Mouse (Mus musculus) gastrocnemius, postnatal 14 days (tissue): ENCODE data around the gene Zdhhc7. TPM values are rescaled to one million over a fixed set of nuclear protein-coding genes. Genes with fewer than 3 reads are reported as not detected.
A peak's percentile ranks its signal among the peaks of the same experiment; 100 is the strongest.

ENCODE experiments used
- DNase-seq: peaks from one replicate; pipeline ENCODE4 v3.0.0; 2021; ENCODE audit warnings: mixed read lengths
- intact Hi-C: fragments of 180-260 bp; cut with DNase I; formaldehyde crosslinking; loops from one replicate; pipeline ENCODE4 v1.15.1; 2025; ENCODE audit warnings: low total_unique reads
- total RNA-seq, 2 experiments: library from RNA; stranded (reverse); gene quantifications; 2 replicates each; pipeline ENCODE4 v1.2.3; 2021

Zdhhc7 gene
- total RNA-seq, 2 experiments from 2014 or later: 21.0 to 21.2 TPM

DNA sequence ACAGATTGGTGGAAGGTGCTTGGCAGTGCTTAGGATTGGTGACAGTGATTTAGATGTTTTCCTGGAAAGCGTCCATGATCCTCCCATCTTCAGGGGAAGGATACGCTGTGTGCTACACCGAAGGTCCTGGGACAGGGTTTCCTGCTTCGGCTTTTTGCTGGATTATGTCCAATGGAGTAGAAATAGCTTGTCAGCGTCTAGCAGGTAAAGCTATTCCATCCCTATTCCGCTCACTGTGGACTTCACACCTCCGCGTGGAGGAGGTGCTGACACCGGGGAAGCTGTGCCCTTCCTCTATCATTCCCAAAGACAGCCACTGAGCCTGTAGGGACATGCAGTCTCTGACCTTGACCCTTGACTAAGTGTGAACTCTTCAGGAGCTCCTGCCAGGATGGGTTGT is 16.9 kb upstream of the Zdhhc7 start:
- DNase-seq: no peak
- intact Hi-C loops: no loop called here

DNA sequence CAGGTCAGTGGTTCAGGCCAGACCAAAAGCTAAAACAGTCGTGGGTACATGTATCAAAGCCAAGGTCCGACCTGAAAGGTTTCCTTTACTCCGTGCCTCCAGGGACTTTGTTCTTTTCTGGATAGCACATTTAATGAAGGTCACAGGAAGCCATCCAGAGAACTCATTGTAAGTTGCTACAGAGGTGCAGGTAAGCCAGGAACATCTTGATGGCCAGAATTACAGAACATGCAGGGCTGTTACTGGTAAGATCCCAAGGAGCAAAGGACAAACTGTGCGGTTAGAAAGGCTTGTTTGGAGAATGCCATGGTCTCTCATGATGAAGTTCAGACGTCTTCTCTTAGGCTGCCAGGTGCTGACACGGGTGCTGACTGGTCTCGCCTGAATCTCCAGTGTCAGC is 15.3 kb upstream of the Zdhhc7 start:
- no peak for DNase-seq
- intact Hi-C loops: no loop called here

DNA sequence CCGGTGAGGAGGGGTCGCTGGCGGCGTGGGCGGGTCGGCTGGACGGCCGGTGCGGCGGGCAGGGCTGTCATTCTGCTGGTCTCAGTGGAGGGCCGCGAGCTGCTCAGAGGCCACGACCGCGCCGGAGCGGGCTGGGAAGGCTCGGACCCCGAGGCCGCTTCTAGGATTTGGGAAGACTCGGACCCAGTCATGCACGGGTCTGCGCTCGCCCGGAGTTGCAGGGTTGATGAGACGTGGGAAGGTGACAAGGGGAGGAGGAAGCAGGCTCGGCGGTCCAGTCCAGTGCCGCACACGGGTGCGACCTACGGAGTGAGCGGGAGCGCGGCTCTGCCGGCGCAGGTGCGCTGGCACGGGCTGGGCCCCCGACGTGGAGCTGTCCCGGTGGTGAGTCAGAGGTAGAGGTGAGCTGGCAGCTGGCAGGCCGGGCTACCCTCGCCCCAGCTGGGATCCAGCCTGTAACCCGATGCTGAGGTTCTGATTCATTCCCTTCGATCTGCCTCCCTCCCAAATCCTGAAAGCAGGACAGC is 13.1 kb upstream of the Zdhhc7 start:
- DNase-seq: no peak
- intact Hi-C loops: no loop called here

DNA sequence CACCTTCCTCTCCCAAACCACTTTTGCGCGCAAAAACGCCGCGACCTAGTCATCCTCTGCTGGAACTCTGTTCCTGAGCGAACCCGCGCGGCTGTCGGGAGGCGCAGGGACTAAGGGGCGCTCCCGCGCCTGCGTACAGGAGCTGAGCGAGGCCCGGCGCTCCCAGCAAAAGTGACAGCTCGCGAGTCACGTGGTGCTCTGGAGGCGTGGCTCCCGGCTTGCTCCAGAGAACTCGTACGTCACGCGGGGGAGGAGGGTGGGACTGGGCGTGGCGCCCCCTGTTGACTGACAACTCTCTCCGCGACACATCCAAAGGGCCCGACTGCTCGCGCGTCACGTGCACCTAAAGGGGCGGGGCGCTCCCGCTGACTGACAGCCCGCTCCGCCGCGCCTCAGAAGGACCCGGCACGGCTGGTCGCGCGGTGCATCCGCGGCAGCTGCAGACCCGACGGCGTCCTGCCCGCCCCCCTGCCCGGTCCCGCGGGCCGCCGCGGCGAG is 12.5 kb upstream of the Zdhhc7 start, which contains the start of gene 6430548M08Rik:
Gene 6430548M08Rik (plus strand): TSS at position 395 of the 498 bp plus-strand sequence.
- peak; percentile 100 for DNase-seq
- intact Hi-C loops: no loop called here

DNA sequence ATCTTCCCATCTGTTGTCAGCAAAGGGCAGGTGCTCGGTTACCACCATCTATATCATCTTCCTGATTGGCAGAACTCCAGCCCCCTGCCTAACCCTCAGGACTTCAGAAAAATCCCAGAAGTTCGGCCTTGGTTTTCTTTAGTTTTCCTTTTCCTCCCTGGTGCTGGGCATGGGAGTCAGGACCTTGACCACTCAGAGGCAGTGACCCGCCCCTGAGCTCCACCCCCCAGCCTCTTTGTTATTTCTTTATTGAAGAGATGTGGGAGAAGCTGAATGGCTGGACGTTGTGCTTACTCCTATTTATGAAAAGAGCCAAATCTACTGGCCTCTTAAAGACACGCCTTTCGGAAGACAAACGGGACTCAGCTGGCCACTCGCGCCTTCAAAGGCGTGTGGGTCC is 12.0 kb upstream of the Zdhhc7 start:
- intact Hi-C loops: no loop called here
- peak; percentile 70 for DNase-seq

DNA sequence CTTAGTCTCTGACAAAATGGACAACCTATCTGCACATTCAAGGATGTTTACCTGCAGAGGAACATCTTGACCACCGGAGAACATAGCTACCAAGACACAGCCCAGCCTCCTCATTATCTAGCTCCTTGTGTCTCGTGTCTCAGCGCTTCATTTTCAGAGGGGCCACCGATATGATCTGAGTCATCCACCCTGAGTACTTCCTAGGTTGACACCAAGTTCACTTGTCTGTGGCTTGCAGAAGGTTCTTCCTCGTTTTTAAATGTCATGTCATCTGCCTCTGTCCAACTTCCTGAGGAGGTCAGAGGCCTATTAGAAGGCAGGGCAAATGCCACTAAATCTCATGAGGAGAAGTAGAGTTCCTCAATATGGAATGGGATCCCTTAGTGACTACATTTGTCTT is 11.3 kb upstream of the Zdhhc7 start:
- DNase-seq: no peak
- intact Hi-C loops: no loop called here

DNA sequence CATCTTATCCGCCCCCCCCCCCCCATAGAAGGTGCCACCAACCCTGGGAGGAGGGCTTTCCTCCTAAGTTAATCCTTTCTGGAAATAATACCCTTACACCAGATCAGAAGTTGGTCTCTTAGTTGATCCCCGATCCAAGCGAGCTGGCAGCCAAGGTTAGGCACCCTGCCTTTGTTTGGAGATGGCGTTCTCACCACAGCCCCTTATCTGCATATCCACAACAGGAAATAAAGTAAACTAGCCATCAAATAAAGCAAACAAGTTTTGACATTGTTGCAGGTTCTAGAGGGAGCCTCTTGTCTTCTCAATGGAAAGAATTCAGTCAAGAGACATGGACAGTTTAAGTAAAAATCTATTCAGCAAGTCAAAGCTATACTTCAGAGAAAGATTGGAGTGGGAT is 10.1 kb upstream of the Zdhhc7 start:
- DNase-seq: no peak
- intact Hi-C loops: no loop called here

DNA sequence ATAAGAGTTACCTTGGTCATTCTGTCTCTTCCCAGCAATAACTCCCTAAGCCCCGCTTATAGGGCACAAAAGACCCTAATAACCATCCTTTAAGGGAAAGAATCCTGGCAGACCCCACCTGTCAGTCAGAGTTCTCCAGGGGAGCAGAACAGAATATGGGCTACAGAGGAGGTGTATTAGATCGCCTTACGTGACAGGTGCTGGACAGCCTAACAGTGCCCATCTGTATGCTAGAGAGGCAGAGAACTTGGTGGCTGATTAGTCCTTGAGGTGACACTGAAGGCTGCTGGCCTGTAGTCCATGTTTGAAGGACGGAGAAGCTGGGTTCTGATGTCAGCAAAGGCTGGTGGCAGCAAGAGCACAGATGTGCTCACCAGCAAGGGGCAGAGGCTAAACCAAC is 9.7 kb upstream of the Zdhhc7 start:
- no peak for DNase-seq
- intact Hi-C loops: no loop called here

DNA sequence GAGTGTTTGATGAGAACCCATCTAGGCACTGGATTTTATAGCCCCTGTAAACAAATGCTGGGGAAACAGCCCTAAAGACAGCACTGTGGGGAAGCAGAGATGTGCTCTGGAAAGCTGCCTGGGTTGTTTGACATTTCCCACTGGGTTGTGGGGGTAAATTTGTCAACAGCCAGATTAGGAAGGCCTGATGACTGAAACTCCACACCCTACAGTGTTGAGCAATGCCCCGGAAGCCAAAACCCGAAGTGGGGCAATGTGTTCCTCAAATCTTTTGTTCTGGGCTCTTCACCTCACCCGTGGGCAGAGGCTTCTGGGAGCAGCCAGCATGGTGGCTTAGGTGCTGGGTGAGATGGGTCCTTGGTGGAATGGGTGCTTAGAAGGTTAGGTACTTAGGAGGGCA is 7.9 kb upstream of the Zdhhc7 start:
- intact Hi-C loops: no loop called here
- DNase-seq: no peak

DNA sequence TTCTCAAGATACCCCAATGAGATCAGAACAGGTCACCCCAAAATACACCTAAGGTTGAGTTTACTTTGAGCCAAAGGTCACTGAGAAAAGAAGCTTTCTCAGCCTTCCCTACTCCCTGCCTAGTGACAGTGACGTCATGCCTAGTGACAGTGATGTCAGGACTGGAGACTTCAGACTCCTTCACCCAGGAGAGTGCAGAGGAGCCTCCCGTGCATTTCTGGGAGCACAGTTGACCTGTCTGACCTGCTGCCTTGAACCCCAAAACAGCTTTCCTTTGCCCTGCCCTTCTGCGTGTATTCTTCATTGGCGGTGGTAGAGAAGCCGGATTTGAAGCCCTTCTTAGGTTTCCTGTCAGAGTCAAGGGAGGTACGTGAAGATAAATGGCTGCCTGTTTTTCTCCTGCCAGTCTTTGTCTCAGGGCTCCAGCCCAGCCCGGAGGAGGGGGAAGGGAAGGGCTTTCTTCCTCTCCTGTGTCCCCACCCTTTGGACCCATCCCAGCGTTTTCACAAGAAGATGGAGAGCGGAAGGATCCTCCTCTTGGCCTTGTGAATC is 3.5 kb upstream of the Zdhhc7 start:
- intact Hi-C loops: no loop called here
- DNase-seq: peak; percentile 76

DNA sequence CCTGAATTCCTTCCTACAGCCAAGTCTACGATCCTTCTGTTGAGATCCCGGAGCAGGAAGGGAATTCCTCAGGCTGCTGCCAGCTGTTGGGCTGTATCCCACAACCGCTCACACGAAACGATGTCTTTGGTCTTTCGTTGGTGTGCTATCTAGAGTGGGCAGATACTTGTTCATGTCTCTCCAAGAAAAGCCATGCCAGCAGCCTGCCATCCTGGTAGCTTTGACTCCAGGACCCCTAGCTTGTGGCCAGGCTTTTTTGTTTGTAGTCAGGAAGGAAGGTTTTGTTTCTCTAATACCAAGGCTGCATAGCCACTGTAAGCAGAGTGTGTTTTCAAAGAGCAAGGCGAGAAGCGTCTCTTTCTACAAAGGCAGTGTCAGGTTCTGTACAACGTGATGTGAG is 2.6 kb upstream of the Zdhhc7 start:
- DNase-seq: no peak
- intact Hi-C loops: no loop called here

DNA sequence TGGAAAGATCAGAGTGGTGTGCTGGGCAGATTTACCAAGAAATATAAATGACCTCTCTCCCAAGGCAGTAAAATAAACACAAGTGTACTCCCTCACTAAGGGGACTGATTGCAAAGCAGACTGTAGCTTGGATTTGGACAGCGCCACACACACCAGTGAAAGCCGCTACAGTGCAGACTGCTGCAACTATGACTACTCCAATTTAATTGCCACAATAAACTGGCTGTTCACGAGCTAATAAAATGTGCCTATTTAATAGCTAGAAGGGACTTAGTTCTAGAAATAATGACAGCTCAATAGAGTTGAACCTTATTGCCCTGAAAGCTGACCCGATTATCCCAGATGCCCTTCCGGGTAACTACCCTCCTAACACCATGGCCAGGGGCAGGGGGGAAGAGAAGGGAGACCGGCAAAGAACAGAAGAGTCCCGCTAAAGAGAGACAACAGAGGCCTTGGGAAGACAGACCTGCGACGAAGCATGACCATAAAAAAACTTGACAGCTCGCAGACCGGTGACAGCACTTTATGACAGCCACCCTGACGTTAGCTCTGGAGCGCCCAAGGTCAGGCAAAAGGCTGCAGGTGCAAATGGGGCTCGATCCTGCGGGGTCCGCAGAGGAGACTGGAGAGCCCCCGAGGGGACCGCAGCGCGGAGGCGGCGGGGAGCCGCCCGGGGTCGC is 754 bp downstream of the Zdhhc7 start:
- no peak for DNase-seq
- intact Hi-C loops: no loop called here

DNA sequence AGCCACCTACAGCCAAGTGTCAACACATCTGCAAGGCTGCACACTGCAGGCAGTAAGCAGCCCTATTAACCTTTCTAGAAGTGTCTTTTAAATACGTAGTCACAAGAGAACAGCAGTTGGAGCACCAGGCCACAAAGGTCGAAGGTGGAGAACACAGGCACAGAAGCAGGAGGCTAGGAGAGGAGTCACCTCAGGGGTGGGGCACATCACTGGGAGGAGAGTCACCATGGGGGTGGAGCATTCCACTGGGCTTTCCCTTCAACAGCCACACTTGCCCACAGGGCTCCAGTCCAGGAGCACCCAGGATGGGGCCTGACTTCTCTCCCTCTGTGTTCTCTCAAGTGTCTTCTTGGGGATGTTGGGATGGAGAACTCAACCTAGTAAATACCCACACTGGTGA is 4.8 kb downstream of the Zdhhc7 start:
- DNase-seq: no peak
- intact Hi-C loops: no loop called here

DNA sequence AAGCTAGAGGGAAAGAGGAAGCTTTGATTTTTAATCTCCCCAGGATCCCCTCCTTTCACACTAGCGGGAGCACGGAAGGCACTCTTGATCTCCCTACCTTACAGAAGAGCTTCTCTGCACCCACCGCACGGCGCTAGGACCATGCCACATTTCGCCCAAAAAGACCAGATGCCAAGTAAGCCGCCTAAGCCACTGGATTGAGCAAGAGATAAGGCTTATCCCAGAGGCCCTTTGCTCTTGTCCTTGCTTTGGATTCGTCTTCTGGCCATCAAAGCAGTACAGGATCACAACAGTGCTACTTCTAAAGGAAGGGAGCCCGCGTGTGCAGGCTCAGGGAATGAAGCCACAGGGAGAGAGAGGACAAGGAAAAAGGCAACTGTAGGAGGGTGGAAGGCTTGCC is 6.5 kb downstream of the Zdhhc7 start:
- intact Hi-C loops: no loop called here
- no peak for DNase-seq

DNA sequence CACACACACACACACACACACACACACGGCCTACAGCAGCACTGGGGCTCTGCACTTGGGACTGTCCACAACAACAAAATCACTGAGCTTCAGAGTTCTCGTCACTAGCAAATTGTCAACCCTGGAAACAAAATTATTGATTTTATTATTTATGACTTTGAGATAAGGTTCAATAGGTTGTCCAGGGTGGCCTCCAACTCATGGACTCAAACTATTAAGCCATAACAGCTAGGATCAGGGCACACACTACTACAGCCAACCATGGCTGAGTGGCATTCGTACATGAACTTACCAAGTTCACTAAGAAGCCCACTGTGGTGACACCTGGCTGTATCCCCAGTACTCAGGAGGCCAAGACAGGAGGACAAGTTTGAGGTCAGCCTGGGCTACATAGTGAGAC is 8.2 kb downstream of the Zdhhc7 start:
- intact Hi-C loops: no loop called here
- no peak for DNase-seq

DNA sequence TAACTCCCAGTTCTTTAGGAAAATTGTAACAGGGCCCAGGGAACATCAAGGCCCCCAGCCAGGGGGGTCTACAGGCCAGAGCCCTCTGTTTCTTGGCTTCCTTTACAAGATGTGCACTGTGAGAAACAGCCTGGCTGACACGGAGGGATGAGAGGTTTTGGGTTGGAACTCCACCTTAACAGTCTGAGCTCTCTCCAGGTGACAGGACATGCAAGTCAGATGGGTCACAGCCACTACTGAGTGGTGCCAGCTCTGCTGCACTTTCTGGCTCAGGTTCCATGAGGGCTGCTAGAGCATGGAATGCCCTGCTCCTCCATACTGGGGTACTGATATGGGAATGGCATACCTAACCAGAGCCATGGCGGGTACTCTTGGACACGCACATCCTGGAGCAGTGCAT is 10.2 kb downstream of the Zdhhc7 start:
- intact Hi-C loops: no loop called here
- no peak for DNase-seq

DNA sequence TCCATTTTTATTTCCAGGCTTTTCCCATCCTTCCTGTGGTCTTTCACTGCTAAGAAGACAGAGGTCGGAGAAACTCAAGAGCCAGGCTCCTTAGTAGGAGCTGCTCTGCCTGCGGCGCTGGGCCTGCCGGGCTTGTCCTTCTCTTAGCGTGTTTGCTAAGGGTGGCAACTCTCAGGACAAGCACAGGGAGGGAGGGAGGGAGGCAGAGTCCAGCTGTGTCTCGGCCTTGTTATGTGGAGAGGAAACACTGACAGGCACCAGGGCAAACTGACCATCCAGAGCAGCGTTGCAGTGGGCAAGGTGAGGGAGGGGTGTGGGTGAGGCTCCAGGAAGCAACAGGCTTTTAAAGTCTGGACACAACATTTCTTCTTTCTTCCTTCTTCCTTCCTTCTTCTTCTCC is 11.8 kb downstream of the Zdhhc7 start:
- no peak for DNase-seq
- intact Hi-C loops: loop anchor here (10.0 kb wide), 1 partner anchor 305 kb away; no protein-coding TSS in a partner anchor

DNA sequence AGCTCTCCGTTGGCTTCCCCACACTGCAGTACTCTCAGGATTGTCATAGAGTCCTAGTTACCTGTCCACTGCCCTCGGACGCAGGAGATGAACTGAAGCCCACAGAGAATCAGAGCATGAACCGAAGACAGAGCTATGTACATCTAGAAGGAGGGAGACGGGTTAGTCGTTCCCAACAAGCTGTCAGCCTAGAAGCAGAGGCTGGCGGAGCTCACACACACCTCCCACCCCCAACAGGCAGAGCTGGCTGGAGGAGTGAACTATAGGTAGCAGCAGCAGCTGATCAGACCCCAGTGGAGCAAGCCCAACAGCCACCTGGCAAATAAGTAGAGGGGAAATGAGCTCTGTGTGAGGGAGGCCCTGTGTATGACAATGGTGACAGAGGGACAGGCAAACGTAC is 16.5 kb downstream of the Zdhhc7 start:
- no peak for DNase-seq
- intact Hi-C loops: loop anchor here (10.0 kb wide), 1 partner anchor 300 kb away; no protein-coding TSS in a partner anchor

DNA sequence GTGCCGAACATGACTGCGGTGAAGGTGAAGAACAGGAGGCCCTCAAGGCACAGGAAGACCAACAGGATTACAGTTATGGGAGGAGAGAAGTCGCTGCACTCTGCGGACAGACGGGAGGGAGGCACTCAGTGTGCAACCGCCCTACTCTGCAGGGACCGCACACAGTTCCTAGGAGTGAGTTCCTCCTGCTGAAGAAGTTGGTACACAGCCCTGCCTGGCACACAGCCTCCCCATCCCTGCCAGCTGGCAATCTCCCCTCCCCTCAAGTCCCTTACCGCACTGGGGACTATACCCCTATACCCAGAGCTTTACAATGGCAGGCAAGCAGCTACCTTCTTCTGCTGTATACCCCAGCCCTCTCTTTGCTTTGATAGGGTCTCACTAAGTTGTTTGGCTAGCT is 18.0 kb downstream of the Zdhhc7 start:
- no peak for DNase-seq

DNA sequence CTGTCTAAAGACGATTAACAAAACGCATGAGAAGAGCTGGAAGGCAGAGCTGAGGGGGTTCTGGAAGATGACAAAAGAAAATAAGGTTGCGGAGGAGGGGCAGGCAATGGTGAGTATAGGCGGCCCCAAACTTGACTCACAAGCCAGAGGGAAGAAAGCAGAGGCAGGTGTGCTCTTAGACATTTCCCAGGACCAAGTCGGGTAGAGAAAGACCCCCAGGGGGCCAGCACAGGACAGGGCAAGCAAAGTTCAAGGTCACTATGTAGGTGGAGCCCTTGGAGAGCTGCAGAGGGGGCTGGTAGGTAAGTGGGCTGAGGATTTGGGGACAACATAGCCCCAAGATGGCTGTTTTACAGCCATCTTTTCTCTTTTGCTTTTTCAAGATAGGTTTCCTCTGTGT is 21.9 kb downstream of the Zdhhc7 start:
- intact Hi-C loops: loop anchor here (2.0 kb wide), 1 partner anchor 137 kb away; no protein-coding TSS in a partner anchor

More for the DNA sequence above, 18.0 kb downstream of the Zdhhc7 start:
- intact Hi-C loops: loop anchor here (10.0 kb wide), 1 partner anchor 298 kb away; no protein-coding TSS in a partner anchor

DNA sequence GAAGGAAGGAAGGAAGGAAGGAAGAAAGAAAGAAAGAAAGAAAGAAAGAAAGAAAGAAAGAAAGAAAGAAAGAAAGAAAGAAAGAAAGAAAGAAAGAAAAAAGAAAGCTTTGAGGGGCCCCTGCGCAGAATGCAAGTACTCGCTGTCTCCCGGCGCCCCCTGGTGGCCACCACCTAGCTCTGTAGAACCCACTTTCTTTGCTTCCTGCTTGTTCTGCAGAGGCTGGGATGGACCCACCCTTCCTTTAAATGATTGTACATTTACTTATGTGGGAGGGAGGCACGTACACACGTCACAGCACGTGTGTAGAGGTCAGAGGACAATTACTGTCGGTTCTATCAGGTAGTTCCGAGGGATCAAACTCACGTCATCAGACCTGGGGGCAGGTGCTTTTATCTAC is 23.2 kb downstream of the Zdhhc7 start:
- intact Hi-C loops: loop anchor here (2.0 kb wide), 1 partner anchor 135 kb away; no protein-coding TSS in a partner anchor

More for the DNA sequence above, 21.9 kb downstream of the Zdhhc7 start:
- no peak for DNase-seq

More for the DNA sequence above, 23.2 kb downstream of the Zdhhc7 start:
- DNase-seq: peak; percentile 81
